Mouse (Mus musculus): ENCODE measurements around the gene Peli1.
"Not testable (repeated sequence)": the region's sequence is repeated elsewhere in the genome, so short reads cannot be mapped to it uniquely, and the experiment has no call there.

The Peli1 gene

GRCm38 (mm10) chr11:21151672-21152071 lies 60.6 kb downstream of the Peli1 start:
- no peak for DNase-seq (ENCODE audit: low read depth, low spot score)

DNA sequence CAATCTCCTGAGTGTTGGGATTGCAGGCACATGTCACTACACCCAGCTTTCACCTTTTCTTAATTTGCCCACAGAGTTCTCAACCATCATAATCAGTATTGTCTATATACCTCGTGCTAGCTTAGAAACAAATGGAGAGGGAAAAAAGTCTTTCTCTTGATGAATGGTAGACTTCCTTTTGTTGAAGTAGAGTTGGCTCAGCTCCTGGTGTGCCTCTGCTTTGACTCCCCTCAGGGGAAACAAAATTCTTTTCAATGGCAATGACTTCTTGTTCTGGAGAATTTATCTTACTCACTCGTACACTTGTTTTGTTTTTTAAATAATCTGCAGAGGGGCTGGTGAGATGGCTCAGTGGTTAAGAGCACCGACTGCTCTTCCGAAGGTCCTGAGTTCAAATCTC lies 62.0 kb downstream of the Peli1 start:
- DNase-seq (ENCODE audit: low read depth, low spot score) = no peak

DNA sequence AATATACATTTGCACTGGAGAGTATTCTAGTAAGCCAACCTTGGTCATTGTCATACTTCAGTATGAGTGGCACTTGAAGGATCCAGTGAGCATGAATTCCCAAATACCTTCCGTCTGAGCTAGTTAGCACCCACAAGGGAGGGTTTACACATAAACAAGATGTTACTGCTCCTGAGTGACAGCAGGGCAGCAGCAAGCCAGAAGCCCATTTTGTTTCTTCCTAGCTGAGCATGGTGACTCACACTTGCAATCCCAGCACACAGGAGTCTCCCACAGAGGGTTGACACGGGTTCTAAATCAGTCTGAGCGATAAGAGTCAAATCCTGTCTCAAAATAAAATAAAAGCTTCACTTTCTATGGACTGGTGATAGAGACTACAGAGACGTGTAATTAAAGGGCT lies 66.5 kb downstream of the Peli1 start:
- DNase-seq (ENCODE audit: low read depth, low spot score) = no peak

DNA sequence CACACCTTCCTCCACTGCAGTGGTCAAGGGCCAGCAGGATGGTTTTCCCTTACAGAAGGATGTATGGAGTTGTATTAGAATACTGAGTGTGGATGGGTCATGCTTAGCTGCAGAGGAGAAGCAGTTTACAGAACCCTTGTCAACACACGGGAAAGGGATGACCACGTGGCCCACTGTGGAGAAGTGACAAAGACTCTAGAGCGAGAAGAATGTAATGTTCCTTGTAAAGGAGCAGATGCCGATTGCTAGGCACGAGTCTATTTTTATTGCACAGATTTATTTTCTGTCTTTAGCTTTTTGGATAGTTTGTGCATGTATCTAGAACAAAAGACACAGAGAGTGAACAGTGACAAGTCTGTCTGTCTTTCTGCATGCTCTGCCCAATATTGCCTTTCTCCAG lies 71.0 kb downstream of the Peli1 start:
- DNase-seq (ENCODE audit: low read depth, low spot score) = no peak

GRCm38 (mm10) chr11:21163143-21163542 lies 72.1 kb downstream of the Peli1 start:
- no peak for DNase-seq (ENCODE audit: low read depth, low spot score)

DNA sequence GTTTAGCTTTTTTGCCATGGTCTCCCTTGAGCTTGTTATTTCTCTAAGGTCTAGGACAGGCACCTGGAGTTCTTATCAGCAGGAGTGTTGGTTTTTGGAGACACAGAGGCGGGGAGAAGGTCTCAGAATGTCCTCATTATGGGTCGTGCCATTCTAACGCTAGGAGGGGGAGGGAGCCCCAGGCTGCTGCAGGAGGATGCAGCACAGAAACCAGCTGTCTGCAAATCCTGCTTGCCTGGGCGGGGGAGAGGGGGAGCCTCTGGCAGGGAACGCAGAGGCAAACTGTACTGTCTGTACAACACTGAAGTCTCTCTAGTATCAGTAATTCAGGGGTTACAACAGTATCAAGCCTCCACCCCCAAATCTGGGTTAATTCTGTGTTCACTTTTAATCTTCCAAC lies 72.6 kb downstream of the Peli1 start:
- no peak for DNase-seq (ENCODE audit: low read depth, low spot score)

DNA sequence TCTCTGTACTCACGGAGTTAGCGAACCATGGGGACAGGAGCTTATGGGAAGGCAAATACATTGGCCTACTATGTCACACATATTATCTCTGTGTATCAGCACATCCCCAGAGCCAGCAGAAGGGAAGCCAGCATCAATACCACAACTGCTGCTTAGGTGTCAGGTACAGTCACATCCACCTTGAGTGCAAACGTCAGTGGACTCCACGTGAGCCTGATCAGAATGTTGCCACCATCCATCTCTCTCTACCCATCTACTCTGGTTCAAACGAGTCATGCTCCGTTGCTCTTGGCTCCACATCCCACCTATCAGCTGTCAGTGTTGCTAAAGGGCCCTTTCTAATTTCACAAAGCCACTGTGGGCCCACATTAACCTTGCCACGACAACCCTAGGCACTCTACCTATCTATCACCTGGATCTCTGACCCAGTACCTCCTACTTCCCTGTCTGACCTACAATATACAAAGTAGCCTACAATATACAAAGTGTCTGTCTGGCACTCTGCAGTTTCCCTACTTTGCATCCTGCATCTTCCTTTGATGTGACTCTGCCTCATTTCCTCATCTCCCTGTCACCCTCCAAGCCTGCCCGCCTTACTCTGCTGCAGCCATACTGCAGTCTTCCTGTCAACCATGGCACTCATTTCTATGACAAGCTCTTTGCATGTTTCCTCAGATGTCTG lies 73.4 kb downstream of the Peli1 start:
- DNase-seq (ENCODE audit: low read depth, low spot score) = no peak

GRCm38 (mm10) chr11:21164994-21165560 lies 74.0 kb downstream of the Peli1 start:
- DNase-seq (ENCODE audit: low read depth, low spot score) = no peak

DNA sequence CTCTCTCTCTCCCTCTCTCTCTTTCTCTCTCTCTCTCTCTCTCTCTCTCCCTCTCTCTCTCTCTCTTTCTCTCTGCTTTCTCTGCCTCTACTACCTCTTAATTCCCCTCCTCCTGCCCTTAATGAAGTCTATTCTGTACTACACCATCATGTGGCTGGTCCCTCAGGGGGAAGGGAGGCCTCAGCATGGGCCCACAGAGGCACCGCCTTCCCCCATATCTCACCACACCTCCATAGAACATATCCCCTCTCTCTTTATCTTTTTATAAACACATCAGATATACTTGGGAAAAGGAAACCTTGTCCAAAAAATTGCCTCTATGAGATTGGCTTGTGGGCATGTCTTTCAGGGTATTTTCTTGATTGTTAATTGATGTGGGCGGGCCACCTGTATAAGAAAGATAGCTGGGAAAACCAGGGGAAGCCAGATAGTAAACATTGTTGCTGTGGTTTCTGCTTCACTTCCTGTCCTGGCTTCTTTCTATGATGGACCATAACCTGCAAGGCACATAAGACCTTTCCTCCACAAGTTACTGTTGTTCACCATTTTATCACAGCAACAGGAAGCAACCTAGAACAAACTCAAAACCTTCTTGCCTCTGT lies 75.5 kb downstream of the Peli1 start:
- no peak for DNase-seq (ENCODE audit: low read depth, low spot score)

- DNase-seq (ENCODE audit: low read depth, low spot score) = no peak
These were observed 77.9 kb downstream of the Peli1 start for GRCm38 (mm10) chr11:21168828-21169607.

DNA sequence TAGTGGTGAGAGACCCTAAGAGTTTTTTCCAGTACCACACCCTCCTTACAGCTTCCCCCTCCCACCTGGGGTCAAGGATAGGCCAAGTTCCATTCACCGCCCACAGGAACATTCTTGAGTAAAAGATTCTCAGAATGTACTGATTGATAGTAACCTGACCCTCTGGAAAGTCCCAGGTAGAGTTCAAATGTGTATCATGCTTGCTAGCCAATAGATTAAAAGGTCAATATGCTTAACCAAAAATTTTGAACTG lies 78.4 kb downstream of the Peli1 start:
- DNase-seq (ENCODE audit: low read depth, low spot score) = not testable (repeated sequence)

- DNase-seq (ENCODE audit: low read depth, low spot score) = no peak
These were observed 81.2 kb downstream of the Peli1 start for GRCm38 (mm10) chr11:21172281-21172680.

GRCm38 (mm10) chr11:21173926-21174325 lies 82.8 kb downstream of the Peli1 start:
- no peak for DNase-seq (ENCODE audit: low read depth, low spot score)

GRCm38 (mm10) chr11:21174396-21174795 lies 83.3 kb downstream of the Peli1 start:
- no peak for DNase-seq (ENCODE audit: low read depth, low spot score)

DNA sequence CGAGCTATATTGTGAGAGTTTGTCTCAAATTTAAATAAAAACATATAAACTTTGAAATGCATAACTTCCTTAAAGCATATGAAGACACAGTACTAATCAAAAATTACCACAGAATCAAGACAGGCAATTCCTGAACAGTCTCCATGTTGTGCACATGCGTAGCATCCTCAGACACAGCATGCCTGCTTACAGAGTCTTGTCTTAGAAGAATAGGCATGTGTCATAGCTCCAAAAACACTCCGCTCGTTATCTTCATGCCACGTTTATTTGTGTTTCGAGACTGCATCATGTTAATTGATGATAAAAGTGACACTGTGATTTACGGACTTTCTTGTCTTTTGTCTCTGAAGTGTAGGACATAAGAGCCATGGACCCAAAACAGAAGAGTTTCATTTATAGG lies 84.0 kb downstream of the Peli1 start:
- no peak for DNase-seq (ENCODE audit: low read depth, low spot score)

DNA sequence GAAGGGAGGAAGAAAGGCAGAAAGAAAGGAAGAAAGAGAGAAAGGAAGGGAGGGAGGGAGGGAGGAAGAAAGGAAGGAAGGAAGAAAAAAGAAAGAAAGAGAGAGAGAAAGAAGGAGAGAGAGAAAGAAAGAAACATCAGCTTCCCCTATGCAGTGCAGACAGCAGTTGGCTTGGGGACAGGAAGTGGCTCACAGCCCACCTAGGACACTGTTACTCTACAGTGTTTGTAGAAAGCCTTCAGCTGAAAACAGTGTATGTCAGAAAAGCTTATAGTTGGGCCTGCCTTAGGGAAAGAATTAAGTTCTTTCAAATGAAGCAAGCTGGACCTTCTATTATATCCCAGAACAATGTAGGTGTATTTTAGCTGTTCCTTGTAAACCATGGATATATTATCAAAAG lies 85.4 kb downstream of the Peli1 start:
- DNase-seq (ENCODE audit: low read depth, low spot score) = no peak

GRCm38 (mm10) chr11:21178343-21178742 lies 87.3 kb downstream of the Peli1 start:
- no peak for DNase-seq (ENCODE audit: low read depth, low spot score)

DNA sequence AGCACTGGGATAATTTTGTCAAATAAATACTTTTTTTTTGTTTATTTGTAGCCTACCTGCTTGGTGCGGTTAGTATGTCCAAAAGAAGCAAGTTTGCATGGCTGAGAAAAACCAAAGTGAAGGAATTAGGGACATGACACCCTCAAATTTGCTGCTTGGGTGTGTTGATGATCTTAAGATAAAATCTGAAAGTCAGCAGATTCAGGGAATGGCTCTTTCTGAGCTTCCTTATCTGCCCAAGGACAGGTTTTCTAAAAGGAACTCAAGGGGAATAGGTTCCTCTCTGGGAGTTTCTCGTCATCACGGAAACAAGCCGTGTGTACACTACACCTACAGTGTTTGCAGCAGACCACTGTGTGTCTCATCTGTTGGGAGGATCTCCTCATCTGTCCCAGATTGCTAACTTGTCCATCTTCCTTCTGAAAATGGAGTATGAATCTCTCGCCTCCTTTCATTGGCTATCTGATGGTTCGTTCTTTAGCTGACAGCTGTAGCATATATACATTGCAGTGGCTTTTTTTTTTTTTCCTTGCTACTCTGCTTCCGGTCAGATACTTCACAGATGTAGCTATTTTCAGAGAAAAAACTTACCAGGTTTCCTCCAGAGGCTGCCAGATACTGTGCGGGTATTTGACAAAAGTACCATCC lies 88.0 kb downstream of the Peli1 start:
- DNase-seq (ENCODE audit: low read depth, low spot score) = no peak

DNA sequence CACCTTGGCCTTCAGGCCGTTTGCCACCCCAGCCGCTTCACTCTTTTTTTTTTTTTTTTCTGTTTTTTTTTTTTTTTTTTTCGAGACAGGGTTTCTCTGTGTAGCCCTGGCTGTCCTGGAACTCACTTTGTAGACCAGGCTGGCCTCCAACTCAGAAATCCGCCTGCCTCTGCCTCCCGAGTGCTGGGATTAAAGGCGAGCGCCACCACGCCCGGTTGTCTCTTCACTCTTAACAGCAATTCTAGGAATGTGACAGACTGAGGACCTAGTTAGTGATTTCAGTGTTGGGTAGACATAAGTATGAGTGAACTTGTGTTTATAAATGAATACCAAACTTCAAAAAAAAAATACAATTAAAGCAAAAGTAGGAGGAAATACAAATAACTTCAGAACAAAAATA lies 88.8 kb downstream of the Peli1 start:
- not testable (repeated sequence) for DNase-seq (ENCODE audit: low read depth, low spot score)

DNA sequence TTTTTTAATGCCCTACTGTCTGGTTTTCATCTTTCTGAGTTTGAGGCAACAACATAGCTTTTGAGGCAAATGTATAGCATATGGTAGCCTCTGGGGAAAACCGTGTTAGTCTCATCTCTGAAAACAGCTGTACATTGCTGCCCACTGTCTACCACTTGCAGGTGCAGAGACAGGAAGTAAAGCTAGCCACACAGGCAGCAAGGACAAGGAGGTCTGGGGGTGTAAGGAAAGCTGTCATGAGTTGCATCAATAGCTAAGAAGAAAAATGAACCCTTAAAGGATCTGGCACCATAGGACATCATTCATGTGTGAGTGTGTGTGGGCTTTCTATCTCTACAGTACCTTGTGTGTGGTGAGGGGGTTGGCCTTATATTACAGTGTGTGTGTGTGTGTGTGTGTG lies 89.6 kb downstream of the Peli1 start:
- DNase-seq (ENCODE audit: low read depth, low spot score) = no peak

- no peak for DNase-seq (ENCODE audit: low read depth, low spot score)
These were observed 90.5 kb downstream of the Peli1 start for GRCm38 (mm10) chr11:21181616-21182015.

DNA sequence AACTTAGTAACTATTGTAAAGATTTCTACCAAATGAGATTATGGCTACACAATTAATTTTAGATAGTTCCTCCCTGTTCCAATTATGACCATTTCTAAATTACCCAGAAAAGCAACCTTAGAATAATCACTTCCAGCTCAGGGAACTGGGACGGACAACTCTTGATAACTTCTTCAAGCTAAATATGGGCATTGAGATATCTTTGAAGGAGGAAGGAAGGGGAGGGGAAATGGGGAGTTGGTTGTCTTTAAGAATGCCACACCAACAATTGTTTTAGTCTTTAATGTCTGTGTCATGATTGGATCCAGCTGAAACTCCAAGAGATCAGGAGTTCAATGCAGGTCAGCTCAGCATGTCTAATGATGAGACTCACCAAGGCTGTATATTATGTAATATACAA lies 91.6 kb downstream of the Peli1 start:
- DNase-seq (ENCODE audit: low read depth, low spot score) = no peak

Data from c-Kit-negative CD71-positive TER-119-positive erythroid progenitor cells, embryonic 14.5 days (primary cell).